Mouse (Mus musculus): ENCODE results near the gene Adora2b.

DNA sequence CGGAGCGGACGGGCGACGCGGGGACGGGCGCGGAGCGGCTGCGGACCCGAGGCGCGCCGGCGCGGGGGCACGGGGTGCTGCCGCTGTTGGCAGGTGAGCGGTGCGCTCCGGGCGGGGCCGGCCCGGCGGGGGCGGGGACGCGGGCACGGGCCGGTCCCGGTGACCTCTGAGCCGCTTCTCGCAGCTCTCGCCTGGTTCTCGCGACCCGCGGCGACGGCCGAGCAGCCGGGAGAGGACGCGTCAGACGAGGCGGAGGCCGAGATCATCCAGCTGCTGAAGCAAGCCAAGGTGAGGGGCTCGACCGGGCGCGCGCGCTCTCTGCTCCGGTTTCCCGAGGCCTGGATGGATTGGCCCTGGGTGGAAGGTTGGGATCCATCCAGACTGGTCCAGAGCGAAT, 32.8 kb downstream of the Adora2b start:
- TF ChIP-seq POLR2A (IDR thresholded peaks at IDR 0.05; ENCODE audit: low read depth, low read length): no peak
- TF ChIP-seq CTCF (IDR thresholded peaks at IDR 0.05; ENCODE audit: extremely low read depth, insufficient read length, insufficient replicate concordance, low read depth, low read length): no peak

Measured in small intestine, adult 2 months (tissue).